Mouse (Mus musculus) c-Kit-negative CD71-positive TER-119-positive erythroid progenitor cells, embryonic 14.5 days (primary cell): Measurements from ENCODE around the gene Zc3hav1.

Source experiments
- DNase-seq: peaks from one replicate; pipeline ENCODE4 v3.0.0-alpha.2; 2013; ENCODE audit warnings: low read depth, low spot score

Gene Zc3hav1

DNA sequence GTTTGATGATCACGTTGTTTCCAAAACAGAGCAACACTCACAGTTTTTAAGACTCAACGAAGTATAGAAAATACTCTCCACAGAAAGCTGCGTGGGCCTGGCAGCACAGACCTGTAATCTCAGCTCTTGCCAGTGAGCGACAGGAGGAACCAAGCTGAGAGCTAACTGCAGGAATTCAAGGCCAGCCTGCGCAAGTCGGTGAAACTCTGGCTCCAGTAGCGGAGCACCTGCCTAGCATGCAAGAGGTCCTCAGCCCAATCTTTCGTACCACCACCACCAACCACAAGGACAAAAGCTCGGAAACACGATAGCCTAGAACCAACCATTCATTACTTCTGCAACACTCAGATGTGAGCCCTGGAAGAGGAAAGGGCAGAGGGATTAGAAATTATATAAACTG is 2.0 kb downstream of the Zc3hav1 start:
- no peak for DNase-seq

- no peak for DNase-seq
Observed at GRCm38 (mm10) chr6:38351930-38352329, 2.5 kb downstream of the Zc3hav1 start.

GRCm38 (mm10) chr6:38349806-38350205 is 4.6 kb downstream of the Zc3hav1 start:
- DNase-seq, result no peak

DNA sequence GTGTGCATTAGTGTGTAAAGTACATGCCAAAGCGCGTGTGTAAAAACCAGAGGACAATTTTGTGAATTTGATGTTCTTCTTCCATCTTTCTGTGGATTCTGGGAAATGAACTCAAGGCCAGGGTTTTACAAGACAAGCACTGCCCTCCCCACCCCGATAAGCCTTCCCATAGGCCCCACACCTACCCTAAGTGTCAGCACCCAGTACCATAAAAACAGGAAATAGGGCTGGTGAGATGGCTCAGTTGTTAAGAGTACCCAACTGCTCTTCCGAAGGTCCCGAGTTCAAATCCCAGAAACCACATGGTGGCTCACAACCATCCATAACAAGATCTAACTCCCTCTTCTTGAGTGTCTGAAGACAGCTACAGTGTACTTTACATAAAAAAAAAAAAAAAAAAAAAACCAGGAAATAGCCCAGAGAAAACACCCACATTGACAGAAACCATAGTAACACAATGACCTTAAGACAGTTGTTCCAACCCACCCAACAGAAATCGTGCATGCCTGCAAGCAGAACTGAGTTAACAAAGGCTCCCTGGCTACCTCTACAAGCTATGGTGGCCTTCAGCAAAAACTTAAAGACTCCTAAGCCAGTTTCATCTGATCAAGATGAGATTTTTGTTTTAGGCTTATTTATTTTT is 5.5 kb downstream of the Zc3hav1 start:
- no peak for DNase-seq

- no peak for DNase-seq
Observed at GRCm38 (mm10) chr6:38347875-38348274, 6.5 kb downstream of the Zc3hav1 start.

- peak; percentile 93 for DNase-seq
Observed at GRCm38 (mm10) chr6:38345796-38346195, 8.6 kb downstream of the Zc3hav1 start.

DNA sequence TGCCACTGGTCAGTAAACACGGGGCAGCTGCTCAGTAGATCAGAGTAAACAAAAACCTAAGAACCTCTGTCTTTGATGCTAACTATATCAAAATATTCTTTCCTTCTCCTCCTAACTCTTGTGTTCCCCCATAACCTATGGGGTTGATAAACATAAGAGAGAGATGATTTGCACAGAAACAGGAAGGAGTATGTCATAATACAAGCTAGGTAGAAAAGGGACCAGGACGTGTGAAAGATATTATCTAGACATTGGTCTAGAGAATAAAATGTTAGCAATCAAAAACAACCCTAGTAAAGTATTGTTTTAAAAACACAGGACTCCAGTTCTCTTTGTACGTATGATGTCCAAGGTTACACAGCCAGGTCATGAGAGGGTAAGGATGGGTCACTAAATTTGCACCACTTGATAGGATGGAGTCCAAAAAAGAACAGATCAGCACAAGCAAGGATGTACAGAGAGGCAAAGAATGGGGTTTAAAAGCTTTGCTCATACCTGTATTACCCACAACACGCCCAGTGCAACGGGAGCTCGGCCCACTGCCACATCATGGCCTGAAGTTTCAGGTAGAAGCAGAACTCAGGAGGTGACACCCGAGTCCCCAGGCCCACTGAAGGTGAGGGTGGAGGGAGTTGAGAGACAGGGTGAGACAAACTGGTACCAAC is 10.3 kb downstream of the Zc3hav1 start:
- DNase-seq, result no peak

DNA sequence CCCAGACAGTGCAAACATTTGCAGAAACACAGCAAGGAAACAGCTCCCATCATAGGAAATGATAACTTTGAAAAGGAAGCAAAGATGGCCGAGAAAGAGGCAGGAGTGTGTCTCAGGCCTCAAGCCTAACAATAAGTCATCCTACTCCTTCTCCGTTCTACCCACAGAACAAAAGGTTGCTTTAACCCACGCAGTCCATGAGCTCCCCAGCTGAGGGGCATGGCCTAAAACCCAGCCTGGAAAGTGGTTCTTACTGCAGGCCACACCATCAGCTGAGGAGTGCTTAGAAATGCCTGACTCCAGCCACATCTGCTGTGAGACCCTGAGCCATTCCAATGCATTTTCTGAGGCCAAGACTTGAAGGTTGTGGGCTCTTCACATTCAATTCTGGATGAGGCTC is 10.8 kb downstream of the Zc3hav1 start:
- no peak for DNase-seq

GRCm38 (mm10) chr6:38342666-38342992 is 11.8 kb downstream of the Zc3hav1 start:
- DNase-seq, result no peak

DNA sequence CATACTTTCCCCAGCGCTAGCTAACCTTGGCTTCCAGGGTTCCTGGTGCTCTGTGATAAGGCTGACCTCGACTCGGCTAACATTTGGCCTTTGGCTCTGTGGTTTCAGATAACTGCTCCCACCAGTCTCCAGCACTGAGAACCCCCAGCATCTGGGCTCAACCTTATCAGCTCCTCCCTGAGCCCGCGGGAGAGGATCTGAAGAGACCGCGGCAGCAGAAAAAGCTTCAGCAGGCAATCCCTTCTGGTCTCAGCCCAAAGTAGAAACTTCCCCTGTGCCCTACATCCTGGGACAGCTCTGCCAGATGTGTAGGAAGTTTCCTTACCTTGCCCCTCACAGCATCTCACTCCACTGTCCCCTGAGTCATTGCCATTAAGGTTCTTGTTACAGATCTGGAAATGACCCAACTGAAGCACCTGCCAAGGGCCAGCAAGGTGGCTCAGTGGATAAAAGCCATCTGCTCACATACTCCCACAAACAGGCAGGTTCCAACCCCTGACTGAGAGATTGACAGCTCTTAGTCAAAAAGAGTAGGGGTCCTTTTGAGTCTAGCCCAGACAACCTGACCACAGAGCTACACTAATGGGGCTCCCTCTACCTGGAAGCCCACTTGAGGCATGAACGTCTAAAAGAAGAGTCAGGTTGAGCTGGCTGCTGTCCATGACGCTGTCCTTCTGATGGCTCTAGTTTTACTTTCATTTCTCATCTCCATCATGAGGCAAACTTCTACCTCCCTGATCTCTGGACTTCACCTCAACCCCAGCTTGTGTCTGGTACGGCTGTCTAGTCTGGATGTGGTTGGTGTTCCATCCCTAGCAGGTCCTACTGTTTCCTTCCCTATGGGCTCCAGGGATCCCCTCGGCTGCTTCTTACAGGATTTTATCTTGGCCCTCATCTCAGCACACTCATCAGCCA is 12.4 kb downstream of the Zc3hav1 start:
- peak; percentile 85 for DNase-seq

DNA sequence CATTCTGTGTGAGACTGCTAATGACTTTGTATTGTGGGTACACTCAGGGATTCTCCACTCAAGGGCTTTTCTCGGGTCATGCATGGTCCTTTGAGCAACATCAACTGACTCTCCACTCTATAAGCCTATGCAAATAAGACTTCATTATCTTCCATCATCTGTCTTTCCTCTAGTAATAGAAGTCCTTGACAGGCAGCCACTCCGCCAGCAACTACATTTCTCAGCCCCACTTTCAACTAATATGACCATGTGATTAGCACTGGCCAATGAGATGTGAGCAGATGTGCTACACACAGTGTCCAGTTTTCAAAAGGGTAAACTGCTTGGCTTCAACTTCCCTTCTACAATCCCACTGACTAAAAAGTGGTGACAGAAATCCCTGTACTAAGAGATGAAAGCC is 15.3 kb downstream of the Zc3hav1 start:
- DNase-seq, result no peak

DNA sequence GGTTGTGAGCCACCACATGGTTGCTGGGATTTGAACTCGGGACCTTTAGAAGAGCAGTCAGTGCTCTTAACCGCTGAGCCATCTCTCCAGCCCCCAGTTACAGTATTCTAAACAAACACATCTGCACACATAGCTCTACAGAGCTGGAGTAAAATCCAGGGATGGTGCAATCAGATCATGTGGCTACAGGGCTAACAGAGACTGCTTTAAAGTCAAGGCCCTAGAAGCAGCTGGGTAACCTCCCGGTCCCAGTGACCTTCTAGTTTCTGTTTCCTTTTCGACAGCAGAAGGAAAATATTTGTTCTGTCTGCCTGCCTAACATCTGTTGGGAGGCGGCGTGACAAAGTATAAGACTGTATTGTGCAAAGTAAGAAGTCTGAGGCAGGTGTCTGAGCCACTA is 16.5 kb downstream of the Zc3hav1 start:
- DNase-seq, result no peak

- no peak for DNase-seq
Observed at GRCm38 (mm10) chr6:38337166-38337705, 17.2 kb downstream of the Zc3hav1 start.

GRCm38 (mm10) chr6:38335264-38335663 is 19.1 kb downstream of the Zc3hav1 start:
- DNase-seq, result no peak

DNA sequence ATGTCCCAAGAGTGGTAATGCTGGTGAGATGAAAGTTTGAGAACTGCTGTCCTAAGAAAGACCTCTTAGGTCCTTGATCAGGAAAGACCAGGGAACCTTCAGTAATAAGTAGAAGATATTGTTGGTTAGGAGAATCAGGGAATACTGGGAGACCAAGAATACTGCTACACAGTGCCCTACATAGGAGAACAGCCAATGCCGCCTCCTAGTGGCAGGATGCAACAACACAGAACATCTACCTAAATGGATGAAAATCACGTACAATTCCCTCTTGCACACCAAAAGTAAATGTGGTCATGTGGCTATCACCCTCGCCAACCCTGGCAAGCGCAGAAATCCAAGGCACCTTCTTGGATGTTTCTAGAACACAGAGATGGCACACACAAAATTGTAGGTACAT is 27.8 kb downstream of the Zc3hav1 start:
- no peak for DNase-seq

GRCm38 (mm10) chr6:38320621-38321020 is 33.8 kb downstream of the Zc3hav1 start:
- no peak for DNase-seq

DNA sequence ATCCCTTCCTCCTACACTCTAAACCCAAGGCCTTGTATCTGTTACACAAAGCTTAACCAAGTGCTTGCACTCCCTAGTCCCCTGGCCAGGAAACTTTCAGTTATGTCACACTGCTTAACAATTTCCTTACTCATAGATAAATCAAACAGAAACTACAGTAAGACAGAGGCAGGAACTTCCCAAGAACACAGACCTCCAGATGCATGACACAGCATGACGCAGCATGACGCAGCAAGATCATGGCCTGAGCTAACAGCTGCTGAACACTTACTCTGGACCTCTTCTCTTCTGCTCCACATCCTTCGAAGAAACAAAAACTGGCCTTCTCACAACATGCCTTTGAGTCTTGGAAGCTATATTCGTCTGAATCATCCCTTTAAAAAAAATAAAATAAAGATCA is 38.4 kb downstream of the Zc3hav1 start:
- peak; percentile 100 for DNase-seq

- no peak for DNase-seq
Observed at GRCm38 (mm10) chr6:38309741-38310140, 44.7 kb downstream of the Zc3hav1 start.

GRCm38 (mm10) chr6:38304981-38305380 is 49.4 kb downstream of the Zc3hav1 start:
- DNase-seq, result no peak

GRCm38 (mm10) chr6:38298761-38299401 is 55.5 kb downstream of the Zc3hav1 start, which contains the start of gene Zc3hav1l:
Gene Zc3hav1l (minus strand): TSS chr6:38299259.
- no peak for DNase-seq

DNA sequence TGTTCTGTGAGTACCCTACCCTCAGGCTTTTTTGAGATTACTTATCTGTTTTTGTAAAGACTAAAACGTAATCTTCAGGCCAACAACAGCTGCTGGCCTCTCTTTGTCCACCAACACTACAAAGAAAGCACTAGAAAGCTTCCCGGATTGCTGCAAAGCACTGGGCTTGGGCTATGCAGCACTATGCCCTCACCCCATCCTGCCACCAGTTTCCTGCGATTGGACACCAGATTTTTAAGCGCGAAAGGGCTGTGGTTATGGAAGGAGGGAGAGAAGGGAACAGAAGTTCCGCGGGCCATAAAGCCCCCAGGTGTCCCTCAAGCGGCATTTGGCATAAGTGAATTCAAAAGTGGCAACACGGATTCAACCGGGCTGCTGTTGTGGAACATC is 56.2 kb downstream of the Zc3hav1 start:
- no peak for DNase-seq
